Mouse (Mus musculus) lung, postnatal 10 days (tissue): ENCODE measurements around the gene Ppp2r5d.

Experiments used
- DNase-seq: peaks from one replicate; pipeline ENCODE4 v3.0.0; 2021

The Ppp2r5d gene

GRCm38 (mm10) chr17:46704887-46705835, at the start of gene Ppp2r5d:
Ppp2r5d (minus strand) TSS chr17:46705111.
- DNase-seq, result peak; percentile 99

- DNase-seq, result peak; percentile 99
These were observed 47.1 kb upstream of the Ppp2r5d start, which contains the start of gene Cnpy3 for GRCm38 (mm10) chr17:46751794-46752556. Cnpy3 (minus strand) TSS chr17:46752214.

- DNase-seq, result peak; percentile 66
These were observed 46.3 kb upstream of the Ppp2r5d start for GRCm38 (mm10) chr17:46751056-46751793.

DNA sequence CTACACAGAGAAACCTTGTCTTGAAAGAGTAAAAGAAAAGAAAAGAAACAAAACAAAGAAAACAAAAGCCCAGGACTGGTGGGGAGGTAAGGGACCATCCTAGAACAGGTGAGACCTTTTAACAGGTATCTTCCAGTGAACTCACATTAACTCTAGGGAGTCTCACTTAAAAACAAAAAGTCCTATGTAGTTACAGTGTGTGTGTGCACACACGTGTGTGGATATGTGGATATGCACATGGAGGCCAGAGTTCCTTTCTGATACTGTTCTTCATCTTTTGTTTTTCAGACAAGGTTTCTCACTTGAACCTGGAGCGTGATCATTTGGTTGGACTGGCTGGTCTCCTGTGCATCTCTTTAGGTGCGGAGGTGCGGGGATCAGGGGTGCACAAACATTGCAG, 45.7 kb upstream of the Ppp2r5d start:
- DNase-seq, result no peak

DNA sequence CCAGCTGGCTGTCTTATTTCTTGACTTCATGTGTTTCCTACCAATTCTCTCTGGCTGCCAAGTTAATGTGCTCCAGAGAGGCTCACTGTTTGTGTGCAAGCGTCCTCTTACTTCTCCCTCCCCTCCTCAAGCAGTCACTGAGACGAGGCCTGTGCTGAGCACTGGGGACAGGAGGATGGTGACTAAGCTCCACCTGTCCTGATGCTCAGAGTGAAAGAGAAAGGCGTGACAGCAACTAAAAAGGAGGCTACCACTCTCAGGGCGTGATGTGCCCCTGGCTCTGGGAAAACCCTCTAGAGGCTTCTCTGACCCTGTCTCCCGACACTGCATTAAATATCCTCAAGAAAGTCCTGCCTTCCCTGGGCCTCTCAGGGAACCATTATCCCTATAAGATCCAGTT, 44.4 kb upstream of the Ppp2r5d start:
- DNase-seq, result no peak

DNA sequence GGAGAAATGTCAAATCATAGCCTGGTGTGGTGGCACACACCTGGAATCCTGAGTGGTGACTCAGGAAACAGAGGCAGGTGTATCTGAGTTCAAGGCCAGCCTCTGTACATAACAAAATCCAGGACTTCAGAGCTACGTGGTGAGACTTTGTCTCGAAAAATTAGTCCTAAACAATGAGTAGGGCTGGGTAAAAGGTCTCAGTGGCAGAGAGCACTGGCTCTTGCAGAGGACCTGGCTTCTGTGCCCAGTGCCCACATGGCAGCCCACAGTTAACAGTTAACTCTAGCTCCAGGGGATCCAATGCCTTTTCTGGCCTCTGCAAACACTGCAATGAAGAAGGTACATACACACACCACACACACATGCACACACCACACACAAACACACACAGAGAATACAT, 42.9 kb upstream of the Ppp2r5d start:
- DNase-seq, result no peak

DNA sequence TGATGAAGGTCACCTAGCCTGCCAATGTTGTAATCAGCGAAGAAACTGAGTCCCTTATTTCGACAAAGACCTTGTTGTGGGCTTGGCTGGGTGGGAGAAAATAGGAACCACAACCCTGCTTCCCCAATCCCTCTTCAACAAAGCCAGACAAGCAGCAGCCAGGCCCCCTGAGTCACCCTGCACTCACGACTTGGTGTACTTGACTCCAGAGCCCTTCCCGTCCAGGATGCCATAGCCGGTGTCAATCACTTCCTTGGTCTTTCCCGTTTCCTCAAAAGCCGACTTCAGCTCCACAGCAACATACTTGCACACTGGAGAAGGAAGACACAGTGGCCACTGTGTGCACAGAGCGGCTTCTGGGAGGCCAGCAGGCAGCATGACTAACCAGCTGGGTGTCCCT, 42.3 kb upstream of the Ppp2r5d start:
- no peak for DNase-seq

DNA sequence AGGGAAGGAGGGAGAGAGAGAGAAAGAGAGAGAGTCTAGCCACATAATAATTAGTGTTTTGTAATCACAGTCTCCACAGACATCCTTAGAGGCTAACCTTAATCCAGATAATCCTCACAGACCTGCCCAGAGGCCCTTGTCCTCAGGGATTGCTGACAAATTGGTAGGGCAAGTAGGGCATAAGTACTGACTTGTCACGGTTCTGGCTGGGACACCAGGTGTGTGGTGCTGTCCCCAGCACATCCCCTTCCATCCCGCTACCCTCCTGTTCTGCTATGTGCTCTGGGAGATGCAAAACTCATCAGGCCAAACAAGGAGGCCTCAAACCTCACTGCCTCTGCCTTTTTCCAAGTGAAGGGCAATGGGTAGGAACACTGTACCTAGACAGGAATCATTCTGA, 40.6 kb upstream of the Ppp2r5d start:
- DNase-seq, result no peak

GRCm38 (mm10) chr17:46742986-46743385, 38.1 kb upstream of the Ppp2r5d start:
- peak; percentile 43 for DNase-seq

DNA sequence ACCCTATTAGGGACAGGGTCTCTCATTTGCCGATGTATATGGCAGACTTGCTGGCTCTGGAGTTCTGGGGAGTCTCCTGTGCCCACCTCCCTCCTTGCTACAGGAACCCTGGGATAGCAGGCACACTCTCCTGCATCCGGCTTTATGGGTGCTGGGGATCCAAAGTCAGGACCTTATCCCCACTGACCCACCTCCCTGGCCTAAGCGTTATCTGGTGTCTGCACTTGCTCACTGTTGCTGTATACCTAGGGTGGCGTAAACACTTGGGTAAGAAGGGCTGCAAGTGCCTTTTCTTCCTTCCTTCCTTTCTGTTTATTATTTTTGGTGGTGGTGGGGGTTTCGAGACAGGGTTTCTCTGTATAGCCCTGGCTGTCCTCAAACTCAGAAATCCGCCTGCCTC, 36.4 kb upstream of the Ppp2r5d start:
- no peak for DNase-seq

DNA sequence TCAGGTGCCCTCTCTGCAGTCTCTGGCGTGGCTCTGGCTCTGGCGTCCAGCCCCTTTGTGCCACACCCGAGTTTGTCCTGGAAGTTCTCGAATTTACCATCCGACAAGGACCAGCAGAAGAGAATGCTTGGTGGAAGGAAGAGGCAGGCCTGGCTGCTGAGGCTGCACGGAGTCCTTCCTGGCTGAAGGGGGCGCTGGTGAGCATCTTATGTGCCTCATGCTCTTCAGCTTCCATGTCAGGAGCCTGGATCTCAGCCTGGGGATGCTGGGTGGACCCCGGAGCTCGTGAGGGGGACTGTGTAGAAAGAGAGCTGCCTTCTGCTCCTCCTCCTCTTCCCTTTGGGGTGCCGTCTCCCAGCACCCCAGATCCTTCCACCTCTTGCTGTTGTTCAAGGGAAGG, 31.2 kb upstream of the Ppp2r5d start:
- peak; percentile 43 for DNase-seq

DNA sequence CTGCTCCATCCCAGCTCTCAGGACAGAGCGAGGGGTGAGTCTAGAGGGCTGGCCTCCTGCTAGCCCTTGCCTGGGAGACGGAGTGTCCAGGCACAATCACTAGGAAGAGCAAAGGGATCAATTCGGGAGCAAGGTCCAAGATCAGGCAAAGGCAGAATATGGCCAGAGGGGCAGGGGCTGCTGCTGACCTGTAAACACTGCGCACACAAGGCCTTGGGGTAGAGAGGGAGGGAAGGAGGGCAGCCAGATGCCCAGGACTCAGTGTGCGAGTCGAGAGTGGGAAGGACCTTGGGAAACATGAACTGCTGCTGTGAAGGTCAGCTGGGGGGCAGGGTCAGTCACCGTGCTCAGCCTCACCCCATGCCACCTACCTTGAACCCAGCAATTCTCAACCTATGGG, 30.4 kb upstream of the Ppp2r5d start:
- DNase-seq, result no peak

DNA sequence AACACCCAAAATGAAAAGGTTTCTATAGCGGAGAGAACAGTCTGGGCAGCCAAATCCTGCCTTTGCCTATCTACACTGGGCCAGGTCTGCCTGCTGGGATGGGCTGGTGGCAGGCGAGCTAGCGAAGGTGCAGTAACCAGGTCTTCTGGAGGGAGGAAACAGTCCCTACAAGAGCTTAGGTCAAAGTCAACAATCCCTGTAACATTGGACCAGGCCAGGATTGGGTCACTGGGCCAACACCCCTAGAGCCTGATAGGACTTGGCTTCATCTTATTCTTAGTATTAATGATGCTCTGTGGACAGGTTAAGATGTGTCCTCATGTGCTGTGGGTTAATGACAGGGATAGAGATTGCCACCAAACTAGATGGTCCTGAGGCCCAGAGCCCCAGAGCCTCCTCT, 29.1 kb upstream of the Ppp2r5d start:
- DNase-seq, result no peak

GRCm38 (mm10) chr17:46728904-46729318, 24.0 kb upstream of the Ppp2r5d start, which contains the start of gene Gnmt:
Gnmt (minus strand) TSS chr17:46729168.
- DNase-seq, result peak; percentile 59

GRCm38 (mm10) chr17:46728496-46728895, 23.6 kb upstream of the Ppp2r5d start:
- no peak for DNase-seq

DNA sequence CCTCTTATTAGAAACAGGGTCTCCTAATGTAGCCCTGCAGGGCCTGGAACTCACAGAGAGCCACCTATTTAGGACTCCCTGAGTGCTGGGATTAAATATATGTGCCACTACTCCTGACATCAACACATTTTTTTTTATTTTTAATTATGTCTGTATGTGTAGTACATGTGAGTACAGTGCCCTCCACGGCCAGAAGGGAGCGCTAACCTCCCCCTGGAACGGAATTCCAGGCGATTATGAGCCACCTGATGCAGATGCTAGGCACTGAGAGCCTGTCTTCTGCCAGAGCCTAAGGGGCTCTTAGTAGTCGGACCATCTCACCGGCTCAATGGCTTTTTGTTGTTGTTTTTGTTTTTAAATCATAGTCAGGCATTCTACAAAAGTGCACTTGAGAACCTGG, 23.1 kb upstream of the Ppp2r5d start:
- peak; percentile 46 for DNase-seq

- no peak for DNase-seq
These were observed 22.4 kb upstream of the Ppp2r5d start for GRCm38 (mm10) chr17:46727271-46727670.

DNA sequence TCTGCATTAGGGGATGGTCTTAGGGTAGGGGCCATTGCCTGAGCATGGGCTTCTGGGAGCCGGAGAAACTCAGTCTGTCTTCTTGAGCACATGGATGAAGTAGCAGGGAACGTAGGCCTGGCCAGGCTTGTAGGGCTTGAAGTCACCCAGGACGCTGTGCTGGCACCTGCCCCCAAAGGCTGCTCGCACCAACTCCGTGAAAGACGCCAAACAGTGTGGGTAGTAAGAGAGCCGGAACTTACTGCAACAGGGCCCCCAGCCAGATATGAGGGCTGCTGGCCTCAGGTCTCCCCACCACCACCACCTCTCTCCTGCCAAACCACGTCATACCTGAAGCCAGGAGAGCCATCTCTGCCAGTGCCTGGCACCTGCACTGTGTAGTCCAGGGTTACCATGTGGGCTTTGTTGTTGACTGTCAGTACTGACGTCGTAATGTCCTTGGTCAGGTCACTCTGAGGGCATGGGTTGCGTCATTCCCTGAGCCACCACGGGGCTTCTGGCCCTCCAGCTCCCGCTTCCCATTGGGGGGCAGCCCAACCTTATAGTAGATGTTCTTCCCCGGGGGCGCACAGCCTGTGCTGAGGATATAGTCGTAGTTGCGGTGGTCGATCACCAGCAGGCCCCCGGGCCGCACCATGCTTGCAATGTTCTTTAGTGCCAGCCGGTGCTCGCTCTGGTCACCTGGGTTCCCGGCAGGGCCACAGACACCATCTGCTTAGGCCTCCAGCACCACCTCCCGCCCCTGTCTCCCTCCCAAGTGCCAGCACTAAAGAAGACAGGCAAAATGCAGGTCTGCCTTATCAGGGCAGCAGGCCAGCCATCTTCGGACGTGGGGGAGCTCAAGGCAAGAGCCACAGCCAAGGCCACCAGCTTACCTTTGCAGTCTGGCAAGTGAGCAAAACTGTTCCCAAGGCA, 21.1 kb upstream of the Ppp2r5d start:
- no peak for DNase-seq

DNA sequence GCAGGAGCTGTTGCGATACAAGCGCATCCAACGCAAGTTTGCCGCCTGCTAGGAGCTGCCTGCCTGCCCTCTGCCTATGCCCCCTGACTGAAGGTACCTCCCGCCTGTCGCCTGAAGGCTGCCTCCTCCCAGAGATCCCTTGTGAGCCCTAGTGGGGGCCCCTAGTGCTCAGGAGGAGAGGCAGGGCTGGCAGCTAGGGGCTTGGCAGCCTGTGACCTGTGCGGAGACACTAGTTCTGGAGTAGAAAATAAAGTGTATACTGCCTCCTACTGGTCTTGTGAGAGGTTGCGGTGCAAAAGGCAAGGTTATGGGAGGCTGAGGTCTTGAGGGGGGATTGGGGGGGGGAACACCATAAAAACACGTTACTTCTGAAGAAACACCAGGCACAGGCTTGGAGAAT, 20.4 kb upstream of the Ppp2r5d start:
- DNase-seq, result peak; percentile 64

DNA sequence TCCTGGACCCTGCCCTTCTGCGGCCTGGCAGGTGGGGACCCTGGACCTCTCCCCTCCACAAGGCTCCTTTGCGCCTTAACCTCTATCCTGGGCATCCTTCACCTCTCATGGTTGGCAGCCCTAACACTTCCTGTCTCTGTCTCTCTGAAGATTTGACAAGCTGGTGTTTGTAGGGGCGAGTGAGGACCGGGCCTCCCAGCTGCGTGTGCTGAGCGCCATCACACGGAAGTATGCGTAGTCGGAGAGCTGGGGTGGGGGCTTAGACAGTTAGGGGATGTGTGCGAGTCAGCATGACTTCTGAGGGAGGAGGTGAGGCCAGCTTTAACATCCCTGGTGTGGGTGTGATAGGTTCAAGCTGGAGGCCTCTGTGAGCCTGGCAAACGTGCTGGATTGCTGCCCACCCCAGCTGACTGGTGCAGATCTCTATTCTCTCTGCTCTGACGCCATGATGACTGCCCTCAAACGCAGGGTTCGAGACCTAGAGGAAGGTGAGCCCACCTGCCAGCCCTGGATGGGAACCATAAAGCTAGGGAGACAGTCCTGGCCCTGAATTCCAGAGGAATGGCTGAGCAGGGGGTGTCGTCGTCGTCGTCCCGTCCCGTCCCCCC, 19.7 kb upstream of the Ppp2r5d start:
- DNase-seq, result no peak

DNA sequence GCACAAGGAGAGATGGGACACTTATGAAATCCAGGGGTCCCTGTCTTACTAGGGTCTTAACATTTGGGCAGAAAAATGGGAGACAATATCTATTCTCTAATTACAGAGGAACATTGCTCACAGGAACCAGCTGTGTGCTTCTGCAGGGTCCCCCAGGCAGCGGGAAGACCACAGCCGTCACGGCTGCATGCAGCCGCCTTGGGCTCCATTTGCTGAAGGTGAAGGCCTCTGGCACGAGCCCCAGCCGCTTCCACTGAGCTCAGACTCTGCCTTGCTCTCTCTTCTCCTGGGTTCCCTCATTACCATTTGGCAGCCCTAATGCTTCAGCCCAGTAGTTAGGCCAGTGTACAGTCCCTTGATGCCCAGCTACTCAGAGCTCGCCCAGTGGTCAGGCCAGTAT, 16.2 kb upstream of the Ppp2r5d start:
- DNase-seq, result no peak
